Mouse (Mus musculus): ENCODE results near the gene Hmox2. TPM values are rescaled to one million over a fixed set of nuclear protein-coding genes. Genes with fewer than 3 reads are reported as not detected.

Gene Hmox2
- polyA plus RNA-seq, 1 experiment from 2014 or later: 105 TPM

GRCm38 (mm10) chr16:4765852-4766251 is 39.7 kb downstream of the Hmox2 start:
- H3K9ac ChIP-seq (replicated peaks; ENCODE audit: low read depth, low read length): no peak overlapping the region
- no peak for ATAC-seq (ENCODE audit: insufficient number of reproducible peaks, insufficient read depth, low FRiP score, low read depth)
- H3K9me3 ChIP-seq (ENCODE audit: control insufficient read depth, low read depth, low read length): no peaks in the 10 kb centered on the region
- WGBS: 88% methylated on average over 2 of the region's 2 CpGs
- H3K27ac ChIP-seq (ENCODE audit: low read length): no peak overlapping the region
- H3K36me3 ChIP-seq (ENCODE audit: control insufficient read depth, insufficient read depth, low read length): peaks cover 72% of the 10 kb centered on the region
- no peak overlapping the region for H3K4me3 ChIP-seq (ENCODE audit: low read depth, low read length)
- H3K4me2 ChIP-seq (replicated peaks; ENCODE audit: low read depth, low read length): no peak overlapping the region
- no peaks in the 10 kb centered on the region for H3K27me3 ChIP-seq (ENCODE audit: control insufficient read depth, insufficient read depth, low read length)
- no peaks in the 10 kb centered on the region for H3K4me1 ChIP-seq (ENCODE audit: control insufficient read depth, insufficient read depth, low read length)

GRCm38 (mm10) chr16:4767012-4767790 is 41.0 kb downstream of the Hmox2 start:
- no peak overlapping the region for H3K4me2 ChIP-seq (replicated peaks; ENCODE audit: low read depth, low read length)
- 88% methylated on average over 6 of the region's 6 CpGs for WGBS
- H3K27me3 ChIP-seq (ENCODE audit: control insufficient read depth, insufficient read depth, low read length): no peaks in the 10 kb centered on the region
- H3K27ac ChIP-seq (ENCODE audit: low read length): no peak overlapping the region
- no peaks in the 10 kb centered on the region for H3K4me1 ChIP-seq (ENCODE audit: control insufficient read depth, insufficient read depth, low read length)
- ATAC-seq (ENCODE audit: insufficient number of reproducible peaks, insufficient read depth, low FRiP score, low read depth): no peak
- no peaks in the 10 kb centered on the region for H3K9me3 ChIP-seq (ENCODE audit: control insufficient read depth, low read depth, low read length)
- no peak overlapping the region for H3K9ac ChIP-seq (replicated peaks; ENCODE audit: low read depth, low read length)
- no peak overlapping the region for H3K4me3 ChIP-seq (ENCODE audit: low read depth, low read length)
- peaks cover 76% of the 10 kb centered on the region for H3K36me3 ChIP-seq (ENCODE audit: control insufficient read depth, insufficient read depth, low read length)

GRCm38 (mm10) chr16:4768719-4769118 is 42.6 kb downstream of the Hmox2 start:
- Histone ChIP-seq H3K27ac (ENCODE audit: low read length) (no peak overlapping the region), H3K4me3 (ENCODE audit: low read depth, low read length) (no peak overlapping the region), H3K36me3 (ENCODE audit: control insufficient read depth, insufficient read depth, low read length) (peaks cover 69% of the 10 kb centered on the region), H3K9me3 (ENCODE audit: control insufficient read depth, low read depth, low read length) (no peaks in the 10 kb centered on the region), H3K9ac (replicated peaks; ENCODE audit: low read depth, low read length) (no peak overlapping the region), H3K4me2 (replicated peaks; ENCODE audit: low read depth, low read length) (no peak overlapping the region), H3K4me1 (ENCODE audit: control insufficient read depth, insufficient read depth, low read length) (no peaks in the 10 kb centered on the region; the same call in 1 of the 2 replicates), H3K27me3 (ENCODE audit: control insufficient read depth, insufficient read depth, low read length) (no peaks in the 10 kb centered on the region)
- no peak for ATAC-seq (ENCODE audit: insufficient number of reproducible peaks, insufficient read depth, low FRiP score, low read depth)
- 91% methylated on average over 5 of the region's 5 CpGs for WGBS

GRCm38 (mm10) chr16:4773289-4773970 is 47.3 kb downstream of the Hmox2 start:
- Histone ChIP-seq H3K4me2 (replicated peaks; ENCODE audit: low read depth, low read length) (no peak overlapping the region), H3K27ac (ENCODE audit: low read length) (no peak overlapping the region), H3K27me3 (ENCODE audit: control insufficient read depth, insufficient read depth, low read length) (no peaks in the 10 kb centered on the region), H3K36me3 (ENCODE audit: control insufficient read depth, insufficient read depth, low read length) (peaks cover 28% of the 10 kb centered on the region), H3K9ac (replicated peaks; ENCODE audit: low read depth, low read length) (no peak overlapping the region), H3K4me3 (ENCODE audit: low read depth, low read length) (no peak overlapping the region), H3K4me1 (ENCODE audit: control insufficient read depth, insufficient read depth, low read length) (peaks cover 3% of the 10 kb centered on the region; the same call in 1 of the 2 replicates), H3K9me3 (ENCODE audit: control insufficient read depth, low read depth, low read length) (no peaks in the 10 kb centered on the region)
- 38% methylated on average over 1 of the region's 1 CpGs for WGBS
- ATAC-seq (ENCODE audit: insufficient number of reproducible peaks, insufficient read depth, low FRiP score, low read depth): no peak

DNA sequence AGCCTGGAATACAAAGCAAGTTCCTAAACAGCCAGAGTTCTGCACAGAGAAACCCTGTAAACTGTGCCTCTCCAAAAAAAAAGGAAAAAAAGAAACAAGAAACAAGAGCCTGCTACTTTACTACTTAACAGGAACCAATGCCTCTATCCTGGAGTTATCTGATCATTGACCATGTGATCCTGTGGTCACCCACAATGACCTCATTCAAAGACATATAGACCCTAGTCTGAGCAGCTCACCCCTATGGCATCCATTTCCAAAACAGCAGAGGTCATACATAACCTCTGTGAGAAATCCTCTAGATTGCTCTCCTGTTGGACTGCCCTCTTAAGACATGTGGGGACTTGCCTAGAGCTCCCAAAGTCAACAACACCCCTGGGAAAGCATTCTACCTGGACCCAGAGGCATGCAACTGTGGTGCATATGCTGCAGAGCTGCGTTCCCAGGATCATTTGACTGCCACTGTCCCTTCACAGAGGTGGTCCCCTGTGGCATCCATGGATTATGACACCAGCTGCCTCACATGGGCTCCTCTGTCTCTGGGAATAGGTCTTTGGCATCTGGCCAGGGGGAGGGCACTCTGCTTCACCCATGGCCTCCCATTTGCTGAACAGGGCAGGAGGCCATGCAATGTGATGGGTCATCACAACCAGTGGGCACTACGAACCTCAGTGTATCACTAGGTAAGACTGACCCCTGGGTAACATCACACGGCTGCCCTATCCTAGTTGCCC is 51.2 kb downstream of the Hmox2 start:
- no peak overlapping the region for H3K4me3 ChIP-seq (ENCODE audit: low read depth, low read length)
- H3K4me1 ChIP-seq (ENCODE audit: control insufficient read depth, insufficient read depth, low read length): peaks cover 6% of the 10 kb centered on the region
- no peaks in the 10 kb centered on the region for H3K27me3 ChIP-seq (ENCODE audit: control insufficient read depth, insufficient read depth, low read length)
- no peak overlapping the region for H3K9ac ChIP-seq (replicated peaks; ENCODE audit: low read depth, low read length)
- H3K27ac ChIP-seq (ENCODE audit: low read length): 0 out of 2 replicates have a peak overlapping the region, but pooled peaks have one; percentile 11
- H3K4me2 ChIP-seq (replicated peaks; ENCODE audit: low read depth, low read length): no peak overlapping the region
- H3K36me3 ChIP-seq (ENCODE audit: control insufficient read depth, insufficient read depth, low read length): no peaks in the 10 kb centered on the region
- 86% methylated on average over 3 of the region's 3 CpGs for WGBS
- ATAC-seq (ENCODE audit: insufficient number of reproducible peaks, insufficient read depth, low FRiP score, low read depth): 0 out of 2 replicates have a peak, but pooled peaks have one; percentile 46
- no peaks in the 10 kb centered on the region for H3K9me3 ChIP-seq (ENCODE audit: control insufficient read depth, low read depth, low read length)

- Histone ChIP-seq H3K4me3 (ENCODE audit: low read depth, low read length) (no peak overlapping the region), H3K9ac (replicated peaks; ENCODE audit: low read depth, low read length) (no peak overlapping the region), H3K36me3 (ENCODE audit: control insufficient read depth, insufficient read depth, low read length) (peaks cover under 1% of the 10 kb centered on the region; the same call in 1 of the 2 replicates), H3K9me3 (ENCODE audit: control insufficient read depth, low read depth, low read length) (no peaks in the 10 kb centered on the region), H3K27me3 (ENCODE audit: control insufficient read depth, insufficient read depth, low read length) (no peaks in the 10 kb centered on the region), H3K4me1 (ENCODE audit: control insufficient read depth, insufficient read depth, low read length) (peaks cover 6% of the 10 kb centered on the region), H3K27ac (ENCODE audit: low read length) (0 out of 2 replicates have a peak overlapping the region, but pooled peaks have one; percentile 11), H3K4me2 (replicated peaks; ENCODE audit: low read depth, low read length) (no peak overlapping the region)
- 89% methylated on average over 4 of the region's 4 CpGs for WGBS
- 0 out of 2 replicates have a peak, but pooled peaks have one; percentile 33 for ATAC-seq (ENCODE audit: insufficient number of reproducible peaks, insufficient read depth, low FRiP score, low read depth)
These were observed 51.9 kb downstream of the Hmox2 start for GRCm38 (mm10) chr16:4777905-4778609.

DNA sequence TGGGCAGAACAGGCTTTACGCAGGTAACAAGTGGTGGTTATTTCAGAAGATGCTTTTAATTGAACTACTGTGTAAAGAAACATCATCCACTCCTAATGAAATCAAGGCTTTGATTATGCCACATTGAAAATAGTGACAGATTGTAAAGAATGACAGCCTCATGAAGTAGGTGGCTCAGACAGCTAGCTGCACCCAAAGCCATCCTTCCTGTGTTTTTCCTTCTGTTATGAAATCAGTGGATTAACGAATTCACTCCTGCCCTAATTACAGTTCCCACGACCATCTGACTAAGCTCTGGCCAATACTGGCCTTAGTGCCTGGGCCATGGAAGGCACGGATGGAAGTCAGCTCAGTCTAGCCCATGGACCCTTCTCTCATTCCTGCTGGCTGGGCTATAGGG is 52.8 kb downstream of the Hmox2 start:
- Histone ChIP-seq H3K36me3 (ENCODE audit: control insufficient read depth, insufficient read depth, low read length) (peaks cover 4% of the 10 kb centered on the region; the same call in 1 of the 2 replicates), H3K27ac (ENCODE audit: low read length) (no peak overlapping the region), H3K4me2 (replicated peaks; ENCODE audit: low read depth, low read length) (no peak overlapping the region), H3K27me3 (ENCODE audit: control insufficient read depth, insufficient read depth, low read length) (no peaks in the 10 kb centered on the region), H3K4me1 (ENCODE audit: control insufficient read depth, insufficient read depth, low read length) (peaks cover 8% of the 10 kb centered on the region; the same call in 1 of the 2 replicates), H3K9ac (replicated peaks; ENCODE audit: low read depth, low read length) (no peak overlapping the region), H3K9me3 (ENCODE audit: control insufficient read depth, low read depth, low read length) (no peaks in the 10 kb centered on the region), H3K4me3 (ENCODE audit: low read depth, low read length) (no peak overlapping the region)
- ATAC-seq (ENCODE audit: insufficient number of reproducible peaks, insufficient read depth, low FRiP score, low read depth): no peak
- 94% methylated on average over 4 of the region's 4 CpGs for WGBS
